Mouse (Mus musculus) gastrocnemius, adult 8-10 months (tissue): ENCODE data around the gene Cacng2. TPM values are rescaled to one million over a fixed set of nuclear protein-coding genes. Genes with fewer than 3 reads are reported as not detected.

ENCODE experiments used
- DNase-seq, 2 experiments: peaks; one replicate each; pipeline ENCODE4 v3.0.0; 2022; ENCODE audit warnings: low spot score in 2 of 2
- total RNA-seq, 4 experiments: library from RNA; stranded (reverse); gene quantifications; 2 replicates each; pipeline ENCODE4 v1.2.4; 2022

The Cacng2 gene
- not detected for total RNA-seq

GRCm38 (mm10) chr15:78119704-78120103 lies at the start of gene Cacng2:
Gene Cacng2, minus strand, starts transcription at chr15:78120028.
- peak; percentile 92 for DNase-seq

- DNase-seq: no peak
Measured at GRCm38 (mm10) chr15:78169566-78169965, 49.7 kb upstream of the Cacng2 start.

- no peak for DNase-seq
Measured at GRCm38 (mm10) chr15:78165292-78165691, 45.5 kb upstream of the Cacng2 start.

- no peak for DNase-seq
Measured at GRCm38 (mm10) chr15:78164466-78164865, 44.6 kb upstream of the Cacng2 start.

- no peak for DNase-seq
Measured at GRCm38 (mm10) chr15:78161946-78162345, 42.1 kb upstream of the Cacng2 start.

GRCm38 (mm10) chr15:78158335-78158734 lies 38.5 kb upstream of the Cacng2 start:
- DNase-seq: no peak

GRCm38 (mm10) chr15:78157824-78158223 lies 38.0 kb upstream of the Cacng2 start:
- no peak for DNase-seq

GRCm38 (mm10) chr15:78157330-78157729 lies 37.5 kb upstream of the Cacng2 start:
- no peak for DNase-seq

GRCm38 (mm10) chr15:78155421-78155820 lies 35.6 kb upstream of the Cacng2 start:
- no peak for DNase-seq

GRCm38 (mm10) chr15:78153045-78153775 lies 33.4 kb upstream of the Cacng2 start:
- DNase-seq: no peak

- DNase-seq: no peak
Measured at GRCm38 (mm10) chr15:78148565-78148964, 28.7 kb upstream of the Cacng2 start.

GRCm38 (mm10) chr15:78140226-78140625 lies 20.4 kb upstream of the Cacng2 start:
- no peak for DNase-seq

GRCm38 (mm10) chr15:78134606-78135005 lies 14.8 kb upstream of the Cacng2 start:
- DNase-seq: no peak

- DNase-seq: no peak
Measured at GRCm38 (mm10) chr15:78133389-78133788, 13.6 kb upstream of the Cacng2 start.

- no peak for DNase-seq
Measured at GRCm38 (mm10) chr15:78119248-78119647, 580 bp downstream of the Cacng2 start.

GRCm38 (mm10) chr15:78118275-78118995 lies 1.4 kb downstream of the Cacng2 start:
- no peak for DNase-seq

GRCm38 (mm10) chr15:78117731-78118130 lies 2.1 kb downstream of the Cacng2 start:
- no peak for DNase-seq

- no peak for DNase-seq
Measured at GRCm38 (mm10) chr15:78116936-78117335, 2.9 kb downstream of the Cacng2 start.

GRCm38 (mm10) chr15:78116244-78116643 lies 3.6 kb downstream of the Cacng2 start:
- no peak for DNase-seq

GRCm38 (mm10) chr15:78099516-78099915 lies 20.3 kb downstream of the Cacng2 start:
- DNase-seq: no peak

- DNase-seq: no peak
Measured at GRCm38 (mm10) chr15:78096004-78096403, 23.8 kb downstream of the Cacng2 start.

GRCm38 (mm10) chr15:78093597-78093996 lies 26.2 kb downstream of the Cacng2 start:
- no peak for DNase-seq
